Mouse (Mus musculus): ENCODE measurements around the gene Tuba1c.
"Not testable (repeated sequence)": the region's sequence is repeated elsewhere in the genome, so short reads cannot be mapped to it uniquely, and the experiment has no call there.

The Tuba1c gene

GRCm38 (mm10) chr15:99074019-99074599 lies 44.4 kb downstream of the Tuba1c start, which contains the start of gene Troap:
TSS of gene Troap (plus strand) at chr15:99074575.
- DNase-seq, result no peak

DNA sequence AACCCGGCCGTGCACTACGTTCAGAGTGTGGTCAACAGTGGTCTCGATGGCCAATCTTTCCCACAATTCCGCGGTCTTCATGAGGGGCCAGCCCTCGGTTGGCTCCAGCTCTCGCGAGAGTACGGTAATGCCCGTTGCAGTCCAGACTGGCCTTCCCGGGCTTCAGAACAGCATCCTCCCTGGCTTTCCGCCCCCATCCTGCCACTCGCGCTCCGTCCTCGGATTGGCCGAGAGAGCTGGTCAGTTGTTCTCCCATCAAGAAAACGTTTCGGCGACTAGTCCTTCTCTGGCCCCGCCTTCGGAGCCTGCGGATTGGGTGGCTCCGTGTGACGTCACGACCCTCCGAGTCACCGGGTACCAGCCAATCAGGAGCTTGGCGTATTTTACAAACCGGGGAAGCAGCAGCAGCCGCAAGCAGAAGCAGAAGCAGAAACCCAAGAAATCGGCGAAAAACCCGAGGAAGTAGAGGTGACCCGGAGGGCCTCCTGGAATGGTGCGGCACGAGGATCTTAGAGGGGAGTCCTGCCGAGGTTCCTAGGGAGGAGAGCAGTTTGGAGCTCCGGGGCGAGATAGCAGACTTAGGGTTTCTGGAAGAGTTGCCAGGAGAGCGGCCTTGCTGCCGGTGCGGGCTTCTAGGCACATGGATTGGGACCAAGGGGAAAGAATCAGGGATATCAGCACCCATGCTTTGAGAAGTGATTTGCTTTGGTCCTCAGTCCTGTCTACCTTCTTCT lies 45.1 kb downstream of the Tuba1c start:
- DNase-seq, result peak; percentile 100

DNA sequence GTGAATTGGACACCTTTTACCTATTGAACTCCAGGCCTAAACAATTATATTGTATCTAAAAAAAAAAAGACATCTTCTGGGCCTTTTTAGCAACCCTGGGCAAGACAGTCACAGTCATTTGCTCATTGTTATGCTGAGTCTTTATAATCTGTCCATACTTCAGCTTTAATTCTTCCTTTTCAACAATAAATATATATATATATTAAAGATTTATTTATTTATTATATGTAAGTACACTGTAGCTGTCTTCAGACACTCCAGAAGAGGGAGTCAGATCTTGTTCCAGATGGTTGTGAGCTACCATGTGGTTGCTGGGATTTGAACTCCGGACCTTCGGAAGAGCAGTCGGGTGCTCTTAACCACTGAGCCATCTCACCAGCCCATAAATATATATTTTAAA lies 46.3 kb downstream of the Tuba1c start:
- DNase-seq, result not testable (repeated sequence)

GRCm38 (mm10) chr15:99078181-99078910 lies 48.7 kb downstream of the Tuba1c start:
- DNase-seq, result peak; percentile 82

DNA sequence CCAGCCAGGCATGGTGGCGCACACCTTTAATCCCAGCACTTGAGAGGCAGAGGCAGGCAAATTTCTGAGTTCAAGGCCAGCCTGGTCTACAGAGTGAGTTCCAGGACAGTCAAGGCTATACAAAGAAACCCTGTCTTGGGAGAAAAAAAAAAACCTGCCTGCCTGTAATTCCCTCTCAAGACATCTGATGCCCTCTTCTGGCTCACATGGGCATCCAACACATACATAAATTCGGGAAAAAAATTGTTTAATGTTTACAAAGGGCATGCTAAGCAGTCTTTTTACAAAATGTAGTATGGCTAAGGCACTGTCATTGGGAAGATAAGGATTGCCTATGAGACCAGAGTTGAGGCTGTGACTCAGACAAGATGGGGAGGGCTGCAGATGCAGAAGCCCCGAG lies 50.1 kb downstream of the Tuba1c start:
- DNase-seq, result no peak

- DNase-seq, result peak; percentile 85
Measured at GRCm38 (mm10) chr15:99082322-99082721, 52.6 kb downstream of the Tuba1c start.

DNA sequence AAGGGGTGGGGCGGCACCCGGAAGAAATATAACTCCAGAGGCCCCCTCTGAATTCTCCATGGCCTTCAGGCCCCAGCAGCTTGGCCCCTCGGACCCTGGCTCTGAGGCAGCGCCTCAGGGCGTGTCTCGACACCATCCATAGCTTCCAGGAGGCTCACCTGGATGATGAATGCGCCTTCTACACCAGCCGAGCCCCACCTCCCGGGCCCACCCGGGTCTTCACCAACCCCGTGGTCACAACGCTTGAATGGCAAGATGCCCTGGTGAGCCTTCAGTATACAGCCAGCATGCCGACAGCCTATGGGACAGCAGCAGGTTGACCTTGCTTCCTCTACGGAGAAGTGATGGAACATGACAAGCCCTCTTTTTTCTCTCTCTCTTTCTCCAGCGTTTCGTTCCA lies 53.1 kb downstream of the Tuba1c start:
- peak; percentile 84 for DNase-seq

DNA sequence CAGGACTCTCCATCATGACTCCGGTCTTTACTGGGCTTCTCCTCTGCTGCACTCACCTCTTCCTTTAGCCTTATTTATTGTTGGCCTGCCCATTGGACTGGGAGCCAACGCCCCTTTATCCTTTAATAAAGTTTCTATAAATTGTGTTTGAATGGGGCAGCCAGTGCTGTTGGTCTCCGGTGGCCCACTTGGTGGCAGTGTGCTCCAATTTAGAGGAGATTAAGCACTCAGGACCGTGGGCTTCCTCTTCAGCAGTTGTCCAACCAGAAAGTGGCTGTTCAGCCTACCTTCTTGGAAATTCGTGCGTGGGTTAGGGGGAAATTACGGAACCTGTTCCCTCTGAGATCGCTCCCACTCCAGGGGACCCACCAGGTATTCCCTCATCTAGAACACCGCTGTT lies 53.6 kb downstream of the Tuba1c start:
- peak; percentile 93 for DNase-seq

DNA sequence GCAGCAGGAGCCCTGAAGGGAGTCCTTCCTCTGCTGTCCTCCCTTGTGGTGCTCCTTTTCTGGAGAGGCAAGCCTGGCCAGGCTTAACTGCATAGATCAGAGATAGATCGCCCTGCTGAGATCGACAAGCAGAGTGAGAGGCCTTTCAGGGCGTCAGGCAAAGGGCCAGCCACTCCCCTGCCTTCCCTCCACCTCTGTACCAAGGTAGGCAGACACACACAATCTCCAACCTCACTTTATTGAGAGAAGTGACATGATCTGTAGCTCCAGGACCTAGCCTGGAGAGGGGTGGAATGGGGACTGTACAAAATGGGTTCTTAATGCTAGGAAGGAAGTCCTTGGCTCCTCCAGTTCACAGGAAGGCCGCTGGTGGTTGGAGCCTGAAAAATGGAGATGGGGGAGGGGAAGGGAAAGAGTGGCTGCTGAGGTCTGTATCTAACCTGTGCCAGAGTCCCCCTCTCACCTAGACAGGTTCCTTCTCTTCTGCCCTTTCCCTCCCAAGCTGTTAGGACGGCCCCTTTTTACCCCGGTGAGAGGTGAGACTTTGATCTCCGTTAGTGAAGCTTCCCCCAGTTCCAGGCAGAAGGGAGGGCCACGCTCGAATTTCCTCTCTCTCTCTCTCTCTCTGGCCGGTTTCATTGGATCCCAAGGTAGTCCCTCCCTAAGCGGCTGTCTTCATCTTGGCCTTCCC lies 54.3 kb downstream of the Tuba1c start:
- peak; percentile 64 for DNase-seq

DNA sequence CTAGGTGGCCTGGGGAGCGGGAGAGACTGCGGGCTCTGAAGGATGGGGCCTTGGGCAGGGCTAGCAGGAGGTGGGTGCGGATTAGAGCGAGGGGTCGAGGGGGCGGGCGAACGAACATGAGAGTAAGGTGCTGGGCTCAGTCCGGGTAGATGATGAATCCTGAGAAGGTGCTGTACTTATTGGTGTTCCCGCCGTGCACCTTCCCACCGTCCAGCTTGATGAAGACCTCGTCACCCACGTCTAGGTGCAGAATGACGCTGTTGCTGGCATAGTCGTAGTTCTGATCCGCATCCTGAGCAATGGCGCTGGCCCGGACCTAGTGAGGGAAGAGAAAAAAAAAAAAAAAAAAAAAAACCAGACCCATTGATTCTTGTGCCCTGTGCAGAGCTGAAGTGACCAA lies 54.9 kb downstream of the Tuba1c start:
- peak; percentile 75 for DNase-seq

DNA sequence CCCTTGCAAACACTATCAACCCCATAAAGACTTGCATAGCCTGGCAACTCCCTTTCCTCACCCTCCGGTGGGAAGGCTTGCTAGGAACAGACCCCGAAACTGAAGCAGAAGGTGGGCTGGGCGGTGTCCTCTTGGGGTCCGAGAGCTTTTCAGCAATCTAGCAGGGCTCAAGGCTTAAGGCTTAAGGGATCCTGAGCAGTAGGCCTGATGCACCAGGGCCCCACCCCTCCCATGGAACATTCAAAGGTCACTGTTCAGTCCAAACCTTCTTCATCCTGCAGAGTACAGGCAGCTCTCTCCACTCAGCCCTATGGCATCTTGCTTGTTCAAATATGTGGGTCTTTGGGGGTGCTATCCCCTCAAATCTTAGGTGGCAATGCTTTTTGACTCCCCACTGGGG lies 56.3 kb downstream of the Tuba1c start:
- peak; percentile 84 for DNase-seq

- DNase-seq, result no peak
Measured at GRCm38 (mm10) chr15:99087253-99088075, 57.8 kb downstream of the Tuba1c start, which contains the start of gene C1ql4. TSS of gene C1ql4 (minus strand) at chr15:99087817.

Data from heart, adult 11 months (tissue).